Mouse (Mus musculus): Measurements from ENCODE around the gene Pdpr.
A peak's percentile ranks its signal among the peaks of the same experiment; 100 is the strongest.
"Not testable (repeated sequence)": the region's sequence is repeated elsewhere in the genome, so short reads cannot be mapped to it uniquely, and the experiment has no call there.

Pdpr gene

GRCm38 (mm10) chr8:111090126-111090525 lies 4.3 kb upstream of the Pdpr start:
- peak; percentile 77 for DNase-seq (ENCODE audit: low read depth, low spot score)

GRCm38 (mm10) chr8:111091706-111092105 lies 2.7 kb upstream of the Pdpr start:
- DNase-seq (ENCODE audit: low read depth, low spot score) = no peak

- not testable (repeated sequence) for DNase-seq (ENCODE audit: low read depth, low spot score)
Measured at GRCm38 (mm10) chr8:111092326-111092725, 2.1 kb upstream of the Pdpr start, which contains the start of gene Clec18a. Gene Clec18a, minus strand, starts transcription at chr8:111092426.

GRCm38 (mm10) chr8:111094719-111095302 lies 381 bp downstream of the Pdpr start:
- peak; percentile 51 for DNase-seq (ENCODE audit: low read depth, low spot score)

GRCm38 (mm10) chr8:111114891-111115290 lies 20.5 kb downstream of the Pdpr start:
- no peak for DNase-seq (ENCODE audit: low read depth, low spot score)

GRCm38 (mm10) chr8:111119481-111119880 lies 25.1 kb downstream of the Pdpr start:
- no peak for DNase-seq (ENCODE audit: low read depth, low spot score)

- no peak for DNase-seq (ENCODE audit: low read depth, low spot score)
Measured at GRCm38 (mm10) chr8:111130756-111131155, 36.3 kb downstream of the Pdpr start.

- no peak for DNase-seq (ENCODE audit: low read depth, low spot score)
Measured at GRCm38 (mm10) chr8:111142521-111142920, 48.1 kb downstream of the Pdpr start.

- peak; percentile 43 for DNase-seq (ENCODE audit: low read depth, low spot score)
Measured at GRCm38 (mm10) chr8:111144901-111145459, 50.5 kb downstream of the Pdpr start.

- DNase-seq (ENCODE audit: low read depth, low spot score) = peak; percentile 91
Measured at GRCm38 (mm10) chr8:111145460-111146012, 51.1 kb downstream of the Pdpr start.

- DNase-seq (ENCODE audit: low read depth, low spot score) = no peak
Measured at GRCm38 (mm10) chr8:111155721-111156436, 61.4 kb downstream of the Pdpr start.

- DNase-seq (ENCODE audit: low read depth, low spot score) = peak; percentile 73
Measured at GRCm38 (mm10) chr8:111157617-111158016, 63.2 kb downstream of the Pdpr start.

GRCm38 (mm10) chr8:111171661-111172060 lies 77.2 kb downstream of the Pdpr start:
- DNase-seq (ENCODE audit: low read depth, low spot score) = no peak

GRCm38 (mm10) chr8:111185472-111185947 lies 91.1 kb downstream of the Pdpr start:
- DNase-seq (ENCODE audit: low read depth, low spot score) = no peak

All from R1 (cell line).